Mouse (Mus musculus): Measurements from ENCODE around the gene Cep95. TPM values are rescaled to one million over a fixed set of nuclear protein-coding genes. Genes with fewer than 3 reads are reported as not detected.
"Not testable (repeated sequence)": the region's sequence is repeated elsewhere in the genome, so short reads cannot be mapped to it uniquely, and the experiment has no call there.

The Cep95 gene
- polyA plus RNA-seq, 1 experiment from 2014 or later = 15.1 TPM

GRCm38 (mm10) chr11:106789649-106790048 is 597 bp downstream of the Cep95 start:
- WGBS = under 1% methylated on average over 6 of the region's 6 CpGs
- peak overlapping the region; percentile 99 for H3K27ac ChIP-seq (ENCODE audit: low read depth, low read length)
- H3K27me3 ChIP-seq (ENCODE audit: control insufficient read depth, insufficient read depth, low read length) = no peaks in the 10 kb centered on the region
- H3K4me2 ChIP-seq (ENCODE audit: low read depth, low read length) = peak overlapping the region; percentile 52
- no peaks in the 10 kb centered on the region for H3K9me3 ChIP-seq (ENCODE audit: control insufficient read depth, low read length)
- peak overlapping the region; percentile 72 for H3K4me3 ChIP-seq (ENCODE audit: low read depth, low read length)
- H3K4me1 ChIP-seq (ENCODE audit: control insufficient read depth, insufficient read depth, low read length) = peaks cover 20% of the 10 kb centered on the region
- no peak for ATAC-seq (ENCODE audit: low read depth)
- H3K36me3 ChIP-seq (ENCODE audit: control insufficient read depth, insufficient read depth, low read length) = peaks cover 22% of the 10 kb centered on the region
- H3K9ac ChIP-seq (replicated peaks; ENCODE audit: low read depth, low read length) = peak overlapping the region; percentile 98

DNA sequence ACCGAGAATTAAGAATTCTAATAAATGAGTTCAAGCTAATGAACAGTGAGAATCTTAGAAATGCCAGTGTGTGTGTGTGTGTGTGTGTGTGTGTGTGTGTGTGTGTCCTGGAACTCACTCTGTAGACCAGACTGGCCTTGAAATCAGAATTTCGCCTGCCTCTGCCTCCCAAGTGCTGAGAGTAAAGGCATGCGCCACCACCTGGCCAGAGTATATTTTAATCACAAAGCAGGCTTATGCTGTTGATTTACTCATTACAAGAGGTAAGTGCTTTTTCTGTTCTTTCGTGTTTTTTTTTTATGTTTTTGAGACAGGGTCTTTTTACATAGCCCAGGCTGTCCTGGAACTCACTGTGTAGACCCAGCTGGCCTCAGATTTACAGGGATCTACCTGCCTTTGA is 4.8 kb downstream of the Cep95 start:
- H3K4me2 ChIP-seq (ENCODE audit: low read depth, low read length) = no peak overlapping the region
- peaks cover 26% of the 10 kb centered on the region for H3K36me3 ChIP-seq (ENCODE audit: control insufficient read depth, insufficient read depth, low read length)
- no peak overlapping the region for H3K27ac ChIP-seq (ENCODE audit: low read depth, low read length)
- H3K4me3 ChIP-seq (ENCODE audit: low read depth, low read length) = no peak overlapping the region
- no peaks in the 10 kb centered on the region for H3K9me3 ChIP-seq (ENCODE audit: control insufficient read depth, low read length)
- no peak for ATAC-seq (ENCODE audit: low read depth)
- H3K9ac ChIP-seq (replicated peaks; ENCODE audit: low read depth, low read length) = no peak overlapping the region
- 81% methylated on average over 4 of the region's 4 CpGs for WGBS
- H3K4me1 ChIP-seq (ENCODE audit: control insufficient read depth, insufficient read depth, low read length) = peaks cover 6% of the 10 kb centered on the region; the same call in 1 of the 2 replicates
- H3K27me3 ChIP-seq (ENCODE audit: control insufficient read depth, insufficient read depth, low read length) = no peaks in the 10 kb centered on the region

DNA sequence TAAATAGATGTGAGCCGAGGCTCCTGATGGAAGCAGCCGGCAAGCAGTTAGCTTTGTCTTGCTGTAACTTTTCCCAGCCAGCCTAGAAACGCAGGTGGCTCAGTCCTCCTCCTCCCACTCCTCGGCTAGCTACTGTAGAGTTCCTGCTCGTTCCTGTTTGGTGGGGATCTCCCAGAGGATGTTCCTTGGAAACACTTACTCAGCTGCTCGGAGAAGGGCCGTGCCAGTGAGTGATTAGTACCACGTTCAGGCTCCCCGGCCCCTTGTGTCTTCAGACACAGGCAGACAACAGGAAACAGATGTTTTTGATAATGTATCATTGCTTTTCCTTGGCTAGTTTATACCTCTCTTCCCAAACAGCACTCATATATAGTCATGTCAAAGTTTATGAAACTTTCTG is 6.6 kb downstream of the Cep95 start:
- H3K27me3 ChIP-seq (ENCODE audit: control insufficient read depth, insufficient read depth, low read length) = no peaks in the 10 kb centered on the region

DNA sequence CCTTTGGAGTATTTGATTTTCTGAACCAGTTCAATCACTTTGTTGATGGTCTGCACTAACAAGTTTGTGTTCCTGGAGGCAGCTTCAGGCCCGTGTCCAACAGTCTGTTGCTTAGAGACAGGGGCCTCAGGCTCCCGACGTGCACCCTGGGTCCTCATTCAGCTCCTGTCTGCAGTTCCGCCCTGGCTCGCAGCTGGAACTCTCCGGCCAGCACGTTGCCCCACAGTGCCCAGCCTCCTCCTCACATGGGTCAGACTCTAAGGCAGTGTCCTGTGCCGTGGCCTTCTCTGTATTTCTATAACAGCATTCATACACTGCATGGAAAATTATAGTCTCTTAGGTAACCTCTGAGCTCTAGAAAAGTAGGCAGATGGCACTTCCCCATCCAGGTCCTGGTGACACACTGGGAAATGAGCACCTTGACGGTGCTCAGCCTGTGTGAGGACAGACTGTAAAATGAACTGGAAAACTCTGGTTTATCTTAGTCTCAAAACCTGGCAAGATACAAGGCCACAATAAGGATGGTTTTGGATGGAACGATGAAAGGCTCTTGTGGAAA is 13.1 kb downstream of the Cep95 start:
- Histone ChIP-seq H3K4me1 (ENCODE audit: control insufficient read depth, insufficient read depth, low read length) (no peaks in the 10 kb centered on the region), H3K27ac (ENCODE audit: low read depth, low read length) (no peak overlapping the region), H3K27me3 (ENCODE audit: control insufficient read depth, insufficient read depth, low read length) (no peaks in the 10 kb centered on the region), H3K9ac (replicated peaks; ENCODE audit: low read depth, low read length) (no peak overlapping the region), H3K36me3 (ENCODE audit: control insufficient read depth, insufficient read depth, low read length) (peaks cover 37% of the 10 kb centered on the region), H3K9me3 (ENCODE audit: control insufficient read depth, low read length) (no peaks in the 10 kb centered on the region), H3K4me2 (ENCODE audit: low read depth, low read length) (no peak overlapping the region), H3K4me3 (ENCODE audit: low read depth, low read length) (no peak overlapping the region)
- no peak for ATAC-seq (ENCODE audit: low read depth)
- 78% methylated on average over 10 of the region's 10 CpGs for WGBS

More for the DNA sequence above, 6.6 kb downstream of the Cep95 start:
- peaks cover under 1% of the 10 kb centered on the region; the same call in 1 of the 2 replicates for H3K4me1 ChIP-seq (ENCODE audit: control insufficient read depth, insufficient read depth, low read length)
- no peak overlapping the region for H3K9ac ChIP-seq (replicated peaks; ENCODE audit: low read depth, low read length)
- H3K4me2 ChIP-seq (ENCODE audit: low read depth, low read length) = no peak overlapping the region
- H3K36me3 ChIP-seq (ENCODE audit: control insufficient read depth, insufficient read depth, low read length) = peaks cover 38% of the 10 kb centered on the region
- H3K27ac ChIP-seq (ENCODE audit: low read depth, low read length) = no peak overlapping the region
- no peak for ATAC-seq (ENCODE audit: low read depth)
- H3K9me3 ChIP-seq (ENCODE audit: control insufficient read depth, low read length) = no peaks in the 10 kb centered on the region
- WGBS = 71% methylated on average over 9 of the region's 9 CpGs
- no peak overlapping the region for H3K4me3 ChIP-seq (ENCODE audit: low read depth, low read length)

- peaks cover 22% of the 10 kb centered on the region for H3K36me3 ChIP-seq (ENCODE audit: control insufficient read depth, insufficient read depth, low read length)
These were observed 18.4 kb downstream of the Cep95 start for GRCm38 (mm10) chr11:106807442-106807841.

DNA sequence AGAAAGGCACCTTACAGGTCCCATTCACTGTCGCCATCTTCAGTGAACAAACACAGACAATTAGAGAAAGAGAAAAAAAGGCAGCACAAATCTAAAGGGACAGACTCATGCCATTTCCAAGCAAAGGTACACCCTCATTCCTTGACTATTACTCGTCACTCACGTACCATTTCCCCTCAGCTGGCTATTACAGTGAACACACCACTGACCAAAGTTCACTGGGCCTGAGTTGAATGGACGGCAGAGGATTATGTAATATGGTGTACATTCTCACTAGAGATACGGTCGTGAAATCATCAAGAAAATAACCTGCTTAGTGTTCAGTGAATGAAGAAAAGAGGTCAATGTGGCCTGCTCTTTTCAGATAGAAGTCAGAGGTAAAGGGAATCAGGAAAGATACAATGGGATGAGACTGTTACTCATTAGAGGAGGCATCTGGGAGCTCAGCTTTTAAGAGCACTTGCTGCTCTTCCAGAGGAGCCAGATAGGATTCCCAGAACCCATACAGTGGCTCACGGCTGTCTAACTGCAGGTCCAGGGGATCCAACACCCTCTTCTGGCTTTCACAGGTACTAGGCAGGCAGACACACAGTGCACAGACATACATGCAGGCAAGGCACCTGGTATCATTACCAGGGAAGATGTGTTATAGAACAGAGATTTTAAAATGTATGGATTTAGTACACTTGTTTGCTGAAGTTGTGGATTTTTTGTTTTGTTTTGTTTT is 23.5 kb downstream of the Cep95 start:
- no peak for ATAC-seq (ENCODE audit: low read depth)

More at GRCm38 (mm10) chr11:106807442-106807841, 18.4 kb downstream of the Cep95 start:
- not testable (repeated sequence) for H3K4me1 ChIP-seq (ENCODE audit: control insufficient read depth, insufficient read depth, low read length); H3K27me3 ChIP-seq (ENCODE audit: control insufficient read depth, insufficient read depth, low read length); H3K4me2 ChIP-seq (ENCODE audit: low read depth, low read length); H3K9me3 ChIP-seq (ENCODE audit: control insufficient read depth, low read length); H3K27ac ChIP-seq (ENCODE audit: low read depth, low read length); H3K9ac ChIP-seq (replicated peaks; ENCODE audit: low read depth, low read length); ATAC-seq (ENCODE audit: low read depth); H3K4me3 ChIP-seq (ENCODE audit: low read depth, low read length)
- WGBS = 73% methylated on average over 1 of the region's 1 CpGs

GRCm38 (mm10) chr11:106814601-106815320 is 25.7 kb downstream of the Cep95 start:
- Histone ChIP-seq H3K4me3 (ENCODE audit: low read depth, low read length) (no peak overlapping the region), H3K27me3 (ENCODE audit: control insufficient read depth, insufficient read depth, low read length) (no peaks in the 10 kb centered on the region), H3K36me3 (ENCODE audit: control insufficient read depth, insufficient read depth, low read length) (peaks cover 47% of the 10 kb centered on the region), H3K27ac (ENCODE audit: low read depth, low read length) (no peak overlapping the region), H3K9me3 (ENCODE audit: control insufficient read depth, low read length) (no peaks in the 10 kb centered on the region), H3K4me2 (ENCODE audit: low read depth, low read length) (no peak overlapping the region), H3K9ac (replicated peaks; ENCODE audit: low read depth, low read length) (no peak overlapping the region), H3K4me1 (ENCODE audit: control insufficient read depth, insufficient read depth, low read length) (0 out of 2 replicates have a peak, but pooled peaks cover 2% of the 10 kb centered on the region)
- no peak for ATAC-seq (ENCODE audit: low read depth)
- WGBS = 84% methylated on average over 14 of the region's 14 CpGs

More for the DNA sequence above, 23.5 kb downstream of the Cep95 start:
- Histone ChIP-seq H3K27me3 (ENCODE audit: control insufficient read depth, insufficient read depth, low read length) (no peaks in the 10 kb centered on the region), H3K9me3 (ENCODE audit: control insufficient read depth, low read length) (no peaks in the 10 kb centered on the region), H3K4me3 (ENCODE audit: low read depth, low read length) (no peak overlapping the region), H3K9ac (replicated peaks; ENCODE audit: low read depth, low read length) (no peak overlapping the region), H3K4me2 (ENCODE audit: low read depth, low read length) (no peak overlapping the region), H3K4me1 (ENCODE audit: control insufficient read depth, insufficient read depth, low read length) (no peaks in the 10 kb centered on the region), H3K36me3 (ENCODE audit: control insufficient read depth, insufficient read depth, low read length) (peaks cover 43% of the 10 kb centered on the region), H3K27ac (ENCODE audit: low read depth, low read length) (no peak overlapping the region)
- 90% methylated on average over 7 of the region's 7 CpGs for WGBS

GRCm38 (mm10) chr11:106815331-106815730 is 26.3 kb downstream of the Cep95 start:
- ATAC-seq (ENCODE audit: low read depth) = no peak
- H3K4me2 ChIP-seq (ENCODE audit: low read depth, low read length) = no peak overlapping the region
- no peak overlapping the region for H3K27ac ChIP-seq (ENCODE audit: low read depth, low read length)
- H3K27me3 ChIP-seq (ENCODE audit: control insufficient read depth, insufficient read depth, low read length) = no peaks in the 10 kb centered on the region
- 0 out of 2 replicates have a peak, but pooled peaks cover 2% of the 10 kb centered on the region for H3K4me1 ChIP-seq (ENCODE audit: control insufficient read depth, insufficient read depth, low read length)
- no peak overlapping the region for H3K4me3 ChIP-seq (ENCODE audit: low read depth, low read length)
- H3K9me3 ChIP-seq (ENCODE audit: control insufficient read depth, low read length) = no peaks in the 10 kb centered on the region
- no peak overlapping the region for H3K9ac ChIP-seq (replicated peaks; ENCODE audit: low read depth, low read length)
- H3K36me3 ChIP-seq (ENCODE audit: control insufficient read depth, insufficient read depth, low read length) = peaks cover 45% of the 10 kb centered on the region
- 95% methylated on average over 2 of the region's 2 CpGs for WGBS

- Histone ChIP-seq H3K9me3 (ENCODE audit: control insufficient read depth, low read length) (no peaks in the 10 kb centered on the region), H3K9ac (replicated peaks; ENCODE audit: low read depth, low read length) (no peak overlapping the region), H3K4me2 (ENCODE audit: low read depth, low read length) (no peak overlapping the region), H3K4me1 (ENCODE audit: control insufficient read depth, insufficient read depth, low read length) (0 out of 2 replicates have a peak, but pooled peaks cover 2% of the 10 kb centered on the region), H3K36me3 (ENCODE audit: control insufficient read depth, insufficient read depth, low read length) (peaks cover 43% of the 10 kb centered on the region), H3K27ac (ENCODE audit: low read depth, low read length) (no peak overlapping the region), H3K4me3 (ENCODE audit: low read depth, low read length) (no peak overlapping the region), H3K27me3 (ENCODE audit: control insufficient read depth, insufficient read depth, low read length) (no peaks in the 10 kb centered on the region)
- 98% methylated on average over 2 of the region's 2 CpGs for WGBS
- no peak for ATAC-seq (ENCODE audit: low read depth)
These were observed 26.7 kb downstream of the Cep95 start for GRCm38 (mm10) chr11:106815761-106816160.
